Mouse (Mus musculus) forelimb bud, embryonic 11.5 days (tissue): ENCODE measurements around the gene Sulf2.
A peak's percentile ranks its signal among the peaks of the same experiment; 100 is the strongest.

ENCODE experiments used
- DNase-seq: peaks from one replicate; pipeline ENCODE4 v3.0.0-alpha.2; 2012; ENCODE audit warnings: low read depth, low spot score

Sulf2 gene

DNA sequence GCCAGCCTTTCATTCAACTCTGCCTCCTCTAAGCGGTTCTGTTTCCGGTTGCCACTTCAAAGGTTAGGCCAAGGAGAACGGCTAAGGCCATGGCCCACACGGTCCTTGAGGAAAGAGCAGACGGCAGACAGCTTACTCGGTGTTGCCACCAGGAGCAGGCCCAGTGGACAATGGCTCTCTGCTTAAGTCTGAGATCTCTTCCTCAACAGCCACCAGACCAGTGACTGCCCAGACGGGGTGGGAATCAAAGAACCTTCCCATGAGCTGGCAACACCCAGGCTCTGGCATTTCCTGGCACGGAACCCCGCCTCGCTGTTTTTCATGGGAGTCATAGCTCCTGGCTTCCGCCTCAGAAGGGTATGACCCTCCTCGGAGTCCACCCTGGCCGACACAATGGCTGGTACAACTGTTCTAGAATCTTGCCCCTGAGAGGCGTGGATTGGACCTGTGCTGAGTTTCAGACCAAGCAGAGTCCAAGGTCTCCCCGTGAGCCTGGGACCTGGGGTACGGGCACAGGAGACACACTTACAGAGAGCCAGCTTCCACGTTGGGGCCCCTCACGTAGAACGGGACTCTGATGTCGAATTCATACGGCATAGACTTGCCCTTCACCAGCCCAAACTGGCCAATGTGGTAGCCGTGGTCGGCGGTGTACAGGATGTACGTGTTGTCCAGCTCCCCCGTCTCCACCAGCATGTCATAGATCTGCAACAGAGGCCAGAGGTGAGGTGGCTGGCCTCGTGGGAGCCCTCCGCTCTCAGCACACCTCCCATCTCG, 68.8 kb downstream of the Sulf2 start:
- no peak for DNase-seq

- no peak for DNase-seq
Measured at GRCm38 (mm10) chr2:166085780-166086179, 69.7 kb downstream of the Sulf2 start.

DNA sequence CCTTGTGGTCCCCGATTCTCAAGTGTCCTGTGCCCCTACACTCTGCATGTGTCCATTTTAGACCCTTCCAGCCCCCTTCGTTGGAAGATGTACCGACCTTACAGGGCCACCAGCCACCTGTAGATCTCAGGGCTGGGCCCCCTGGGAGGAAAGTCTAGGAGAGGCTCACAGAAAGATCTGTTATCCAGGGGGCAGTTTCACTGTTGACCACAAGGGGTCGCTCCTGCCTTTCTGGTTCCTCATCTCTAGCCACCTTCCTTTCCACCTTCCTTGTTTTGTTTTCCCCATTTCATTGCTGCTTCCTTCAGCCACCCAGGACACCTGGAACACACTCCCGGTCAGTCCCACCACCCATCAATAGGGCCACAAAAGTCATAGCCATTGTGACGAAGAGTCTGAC, 70.5 kb downstream of the Sulf2 start:
- peak; percentile 56 for DNase-seq

GRCm38 (mm10) chr2:166084111-166084510, 71.4 kb downstream of the Sulf2 start:
- no peak for DNase-seq

DNA sequence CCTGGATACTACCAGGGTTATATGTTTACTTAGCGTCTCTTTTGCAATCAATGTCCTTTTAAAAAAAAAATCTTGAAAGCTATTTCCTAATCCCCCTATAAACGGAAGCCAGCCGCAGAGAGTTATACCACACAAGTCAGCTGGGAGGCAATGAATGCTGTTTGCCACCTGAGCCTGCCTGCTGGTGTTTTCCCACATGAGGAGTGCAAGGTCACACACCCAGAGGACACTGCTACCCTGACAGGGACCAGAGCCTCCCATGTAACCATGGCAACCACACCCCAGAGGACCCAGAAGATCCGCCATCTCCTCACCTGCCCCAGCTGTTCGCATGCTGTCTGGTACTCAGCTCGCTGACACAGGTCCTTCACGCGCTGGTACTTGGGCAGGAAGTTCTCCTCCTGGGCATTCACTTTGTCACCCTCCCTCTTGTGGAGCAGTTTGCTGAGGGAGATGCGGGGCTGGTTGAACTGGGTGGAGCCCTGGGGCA, 71.9 kb downstream of the Sulf2 start:
- DNase-seq: no peak

- DNase-seq: no peak
Measured at GRCm38 (mm10) chr2:166082661-166083060, 72.8 kb downstream of the Sulf2 start.

DNA sequence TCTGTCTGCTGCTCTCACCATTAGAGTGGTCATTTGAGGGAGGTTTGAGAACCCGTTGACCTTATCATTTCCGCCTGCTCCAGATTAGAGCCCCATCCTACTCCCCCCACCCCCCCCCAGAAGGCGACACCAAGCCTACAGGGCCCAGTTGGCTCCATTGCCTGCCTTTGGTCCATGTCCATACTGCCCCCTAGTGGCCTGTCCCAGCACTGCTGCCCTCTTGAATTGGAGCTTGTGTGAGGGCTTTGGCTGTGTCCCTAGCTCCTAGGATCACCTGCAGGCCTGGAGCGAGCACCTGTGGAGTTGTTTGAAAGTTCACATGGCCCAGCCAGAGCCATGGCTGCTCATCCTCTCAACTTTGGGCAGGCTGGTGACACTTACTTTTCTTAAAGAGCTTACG, 73.3 kb downstream of the Sulf2 start:
- DNase-seq: peak; percentile 76

- DNase-seq: no peak
Measured at GRCm38 (mm10) chr2:166080967-166081750, 74.3 kb downstream of the Sulf2 start.

- DNase-seq: no peak
Measured at GRCm38 (mm10) chr2:166079961-166080885, 75.2 kb downstream of the Sulf2 start.

GRCm38 (mm10) chr2:166079231-166079630, 76.2 kb downstream of the Sulf2 start:
- DNase-seq: no peak

GRCm38 (mm10) chr2:166077371-166077770, 78.1 kb downstream of the Sulf2 start:
- no peak for DNase-seq

DNA sequence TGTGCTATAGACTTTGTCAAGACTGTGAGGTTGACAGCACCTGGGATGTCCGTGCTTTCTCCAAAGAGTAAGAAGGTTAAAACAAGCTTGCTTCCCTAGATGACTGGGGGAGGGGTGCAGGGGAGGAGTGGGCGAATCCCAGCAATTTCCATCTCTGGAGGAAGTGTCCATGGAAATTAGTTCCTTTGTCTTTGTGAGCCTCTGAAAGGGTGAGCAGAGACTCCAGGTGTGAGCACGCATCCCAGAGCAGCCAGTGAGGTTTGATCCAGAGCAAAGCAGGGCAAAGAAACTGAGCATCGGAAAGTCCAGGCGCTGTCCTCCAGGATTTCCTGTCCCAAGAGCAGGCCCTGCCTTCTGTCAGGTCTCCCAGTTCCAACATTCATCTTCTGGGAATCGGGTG, 81.1 kb downstream of the Sulf2 start:
- DNase-seq: no peak

- DNase-seq: no peak
Measured at GRCm38 (mm10) chr2:166073082-166073481, 82.4 kb downstream of the Sulf2 start.

DNA sequence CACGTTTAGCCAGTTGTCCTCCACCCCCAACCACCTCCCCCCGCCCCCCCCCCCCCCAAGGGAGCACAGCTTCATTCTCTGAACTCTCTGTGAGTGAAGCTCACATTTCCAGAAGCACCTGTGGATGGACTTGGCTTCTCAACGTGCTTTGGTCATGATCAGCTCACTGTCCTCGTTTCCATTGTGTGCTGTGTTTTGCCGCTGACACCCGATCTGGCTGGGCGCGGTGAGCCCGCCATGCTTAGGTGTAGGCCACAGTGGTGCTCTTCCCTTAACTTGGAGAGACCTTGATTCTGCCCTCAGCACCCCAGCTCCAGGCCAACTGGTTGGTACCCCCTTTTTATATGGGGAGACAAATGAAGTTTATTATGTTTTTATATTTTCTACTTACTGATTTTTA, 83.6 kb downstream of the Sulf2 start:
- DNase-seq: no peak

DNA sequence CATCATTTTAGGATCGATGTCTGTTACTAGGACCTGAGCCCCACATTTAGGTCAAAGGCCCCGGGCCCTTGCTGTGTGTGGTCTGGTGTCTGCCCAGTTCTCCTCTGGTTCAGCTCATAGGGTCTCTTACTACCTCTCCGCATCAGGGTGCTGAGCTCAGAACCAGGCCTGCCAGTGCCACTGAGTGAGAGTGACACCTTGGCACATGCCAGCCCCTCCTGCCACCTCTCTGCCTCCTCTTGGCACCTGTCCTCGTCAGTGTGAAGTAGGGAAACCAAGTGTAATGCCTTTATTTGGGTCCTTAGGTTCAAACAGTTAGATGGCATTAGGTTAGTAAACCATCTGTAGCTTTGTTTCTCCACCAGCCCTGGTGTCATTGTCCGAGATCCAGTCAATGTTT, 84.0 kb downstream of the Sulf2 start:
- no peak for DNase-seq

DNA sequence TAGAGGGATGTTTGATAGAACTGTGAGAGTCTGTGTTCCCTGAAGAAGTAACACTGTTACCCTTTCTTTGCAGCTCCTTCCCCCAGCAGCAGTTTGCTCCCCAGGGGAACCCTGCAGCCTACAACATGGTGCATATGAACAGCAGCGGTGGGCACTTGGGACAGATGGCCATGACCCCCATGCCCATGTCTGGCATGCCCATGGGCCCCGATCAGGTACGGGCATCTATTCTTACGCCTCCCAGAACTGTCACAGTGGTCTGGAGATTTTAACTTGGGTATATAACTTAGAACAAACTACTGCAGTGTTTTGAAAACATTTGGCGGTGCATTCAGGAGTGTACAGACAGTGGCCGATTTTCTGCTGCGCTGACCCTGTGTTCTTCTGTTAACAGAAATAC, 85.7 kb downstream of the Sulf2 start:
- DNase-seq: no peak

- DNase-seq: no peak
Measured at GRCm38 (mm10) chr2:166069164-166069563, 86.3 kb downstream of the Sulf2 start.

DNA sequence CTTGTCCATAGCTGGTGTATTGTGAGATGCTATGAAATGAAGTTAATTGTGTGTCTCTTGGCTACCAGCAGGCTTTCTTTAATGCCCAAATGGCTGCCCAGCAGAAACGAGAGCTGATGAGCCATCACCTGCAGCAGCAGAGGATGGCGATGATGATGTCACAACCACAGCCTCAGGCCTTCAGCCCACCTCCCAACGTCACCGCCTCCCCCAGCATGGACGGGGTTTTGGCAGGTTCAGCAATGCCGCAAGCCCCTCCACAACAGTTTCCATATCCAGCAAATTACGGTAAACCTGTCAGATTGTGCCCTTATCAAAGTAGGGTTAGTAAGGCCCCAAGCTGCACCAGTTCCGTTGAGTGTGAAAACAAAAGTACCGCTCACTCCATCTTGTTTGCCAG, 87.2 kb downstream of the Sulf2 start:
- no peak for DNase-seq

GRCm38 (mm10) chr2:166066434-166066833, 89.0 kb downstream of the Sulf2 start:
- DNase-seq: no peak

DNA sequence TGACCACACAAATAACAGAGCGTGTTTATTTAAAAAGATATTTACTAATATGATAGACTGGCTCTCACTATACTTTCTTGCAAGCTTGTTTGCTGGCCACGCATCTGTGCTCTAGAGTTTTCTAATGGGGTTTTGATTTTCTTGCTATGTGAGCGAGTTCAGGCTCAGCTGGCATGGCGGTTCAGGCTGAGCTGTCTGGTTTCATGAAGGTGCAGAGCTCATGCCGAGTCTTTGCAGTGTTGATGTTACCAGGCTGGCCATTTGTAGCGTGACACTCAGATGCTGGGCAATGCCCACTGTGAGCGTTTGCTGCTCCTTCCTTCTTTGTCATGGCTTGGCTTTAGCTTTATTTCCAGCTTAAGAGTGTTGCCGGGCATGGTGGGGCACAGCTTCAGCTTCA, 93.0 kb downstream of the Sulf2 start:
- no peak for DNase-seq

GRCm38 (mm10) chr2:166062008-166062407, 93.5 kb downstream of the Sulf2 start:
- no peak for DNase-seq
